Mouse (Mus musculus) brown adipose tissue, adult 24 weeks (tissue): ENCODE measurements around the gene Slc34a3. TPM values are rescaled to one million over a fixed set of nuclear protein-coding genes. Genes with fewer than 3 reads are reported as not detected.

Source experiments
- H3K27ac ChIP-seq: fragments of 200-500 bp; replicated peaks from 2 replicates; pipeline ENCODE4 v1.5.1; 2012; ENCODE audit warnings: low read depth, mild to moderate bottlenecking, low read length
- H3K4me1 ChIP-seq: fragments of 200-500 bp; 2 replicates; pipeline ENCODE4 v1.6.1; 2012; ENCODE audit warnings: low read length, mixed read lengths; ENCODE audit not compliant: control insufficient read depth, insufficient read depth, insufficient read length
- H3K4me3 ChIP-seq: fragments of 200-500 bp; 2 replicates; pipeline ENCODE4 v1.5.1; 2012; ENCODE audit warnings: low read depth, mild to moderate bottlenecking, low read length, moderate library complexity; ENCODE audit not compliant: insufficient read depth
- polyA plus RNA-seq: library from polyadenylated mRNA; stranded (reverse); fragments of >200 nt; gene quantifications from 2 replicates; pipeline ENCODE4 v1.2.4, GENCODE M21; 2012; ENCODE audit not compliant: missing spikeins, insufficient read depth, insufficient read length

The Slc34a3 gene
- polyA plus RNA-seq, 1 experiment: not detected

GRCm38 (mm10) chr2:25197191-25197590, 37.0 kb downstream of the Slc34a3 start:
- H3K4me1 ChIP-seq: peaks cover 22% of the 10 kb centered on the region
- peak overlapping the region; percentile 10 for H3K4me3 ChIP-seq
- peak overlapping the region; percentile 85 for H3K27ac ChIP-seq

DNA sequence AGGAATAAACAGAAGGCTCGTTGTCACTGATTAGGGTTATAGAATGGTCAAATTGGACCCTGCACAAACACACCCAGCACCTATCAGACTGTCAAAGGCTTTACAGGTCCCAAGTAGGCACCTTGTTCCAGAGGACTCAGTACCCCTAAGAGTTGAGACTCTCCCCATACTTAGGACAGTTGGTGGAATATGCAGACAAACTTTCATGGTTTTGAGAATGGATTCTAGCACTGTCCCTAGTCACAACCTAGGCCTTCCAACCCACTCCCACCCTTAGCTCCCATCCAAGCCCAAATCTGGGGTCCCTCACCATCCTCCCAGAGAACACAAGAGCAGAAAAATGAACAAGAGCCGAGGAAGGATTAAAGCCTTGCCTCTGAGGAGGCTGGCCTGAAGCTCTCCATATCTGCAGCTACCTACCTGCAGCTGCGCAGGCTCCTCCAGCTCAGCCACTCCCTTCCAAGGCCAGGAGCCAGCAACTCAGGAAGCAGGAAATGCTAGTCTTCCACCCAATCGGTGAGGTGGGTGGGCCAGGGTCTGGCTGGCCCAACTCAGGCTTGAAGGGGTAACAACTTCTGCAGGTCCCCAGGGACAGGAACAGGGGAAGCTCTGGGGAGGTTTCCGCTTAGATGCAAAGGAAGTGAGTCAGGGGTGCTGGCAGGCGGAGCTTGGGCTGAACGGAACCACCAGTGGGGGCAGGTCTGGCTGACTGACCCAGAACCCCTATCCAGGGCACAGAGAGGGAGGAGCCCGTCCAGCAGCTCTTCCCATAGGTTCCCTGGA, 37.8 kb downstream of the Slc34a3 start, which contains the start of gene Tor4a:
TSS of gene Tor4a (minus strand) at position 715 of the 783 bp plus-strand sequence.
- H3K4me1 ChIP-seq: peaks cover 22% of the 10 kb centered on the region
- H3K4me3 ChIP-seq: peak within 1 kb of the TSS; percentile 63
- H3K27ac ChIP-seq: peak within 1 kb of the TSS; percentile 85

DNA sequence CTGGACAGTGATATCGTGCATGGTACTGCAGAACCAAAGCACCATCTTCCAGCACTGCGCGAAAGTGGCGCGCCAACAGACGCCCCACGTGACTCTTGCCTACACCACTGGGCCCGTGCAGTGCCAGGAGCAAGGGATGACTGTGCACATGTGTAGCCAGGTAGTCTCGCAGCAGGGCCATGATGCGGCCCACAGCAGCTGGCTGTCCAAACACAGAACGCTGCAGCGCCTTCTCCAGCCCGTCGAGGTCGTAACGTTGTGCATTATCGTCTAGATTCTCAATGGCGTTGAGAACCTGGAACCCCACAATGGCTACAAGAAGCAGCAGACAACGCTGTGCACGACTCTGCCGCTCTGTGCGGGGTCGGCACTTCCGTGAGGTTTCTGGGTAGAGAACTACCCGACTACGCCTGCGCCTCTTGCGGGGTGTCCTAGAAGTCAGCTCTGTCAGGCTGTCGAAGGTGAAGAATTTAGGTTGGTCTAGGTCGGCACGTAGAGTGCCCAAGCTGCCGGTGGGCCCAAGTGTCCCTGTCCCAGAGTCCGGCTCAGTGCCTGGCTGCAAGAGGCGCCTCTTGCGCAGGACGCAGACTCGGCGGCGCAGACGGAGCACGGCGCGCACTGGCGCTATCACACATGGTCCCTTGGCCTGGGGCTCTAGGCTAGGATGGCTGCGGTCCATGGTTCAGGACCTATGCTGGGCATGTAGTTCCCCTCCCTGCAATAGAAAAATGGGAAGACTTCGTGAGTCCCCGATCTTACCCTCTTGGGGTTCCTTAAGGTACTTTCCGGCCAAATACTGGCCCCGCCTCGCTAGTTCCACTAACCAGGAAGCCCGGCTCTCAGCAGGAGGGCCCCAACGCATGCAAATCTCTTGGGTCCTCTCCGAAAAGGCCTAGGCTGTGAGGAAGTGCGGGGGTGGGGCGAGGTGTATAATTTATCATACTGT, 38.7 kb downstream of the Slc34a3 start:
- H3K27ac ChIP-seq: peak overlapping the region; percentile 84
- peak overlapping the region; percentile 63 for H3K4me3 ChIP-seq
- H3K4me1 ChIP-seq: peaks cover 22% of the 10 kb centered on the region

- Histone ChIP-seq H3K4me3 (peak overlapping the region; percentile 63), H3K4me1 (peaks cover 22% of the 10 kb centered on the region), H3K27ac (peak overlapping the region; percentile 70; the same call in 1 of the 2 replicates)
Measured at GRCm38 (mm10) chr2:25194486-25195171, 39.5 kb downstream of the Slc34a3 start.

- Histone ChIP-seq H3K27ac (peak overlapping the region; percentile 70), H3K4me3 (0 out of 2 replicates have a peak overlapping the region, but pooled peaks have one; percentile 0), H3K4me1 (peaks cover 22% of the 10 kb centered on the region)
Measured at GRCm38 (mm10) chr2:25194006-25194405, 40.2 kb downstream of the Slc34a3 start.

DNA sequence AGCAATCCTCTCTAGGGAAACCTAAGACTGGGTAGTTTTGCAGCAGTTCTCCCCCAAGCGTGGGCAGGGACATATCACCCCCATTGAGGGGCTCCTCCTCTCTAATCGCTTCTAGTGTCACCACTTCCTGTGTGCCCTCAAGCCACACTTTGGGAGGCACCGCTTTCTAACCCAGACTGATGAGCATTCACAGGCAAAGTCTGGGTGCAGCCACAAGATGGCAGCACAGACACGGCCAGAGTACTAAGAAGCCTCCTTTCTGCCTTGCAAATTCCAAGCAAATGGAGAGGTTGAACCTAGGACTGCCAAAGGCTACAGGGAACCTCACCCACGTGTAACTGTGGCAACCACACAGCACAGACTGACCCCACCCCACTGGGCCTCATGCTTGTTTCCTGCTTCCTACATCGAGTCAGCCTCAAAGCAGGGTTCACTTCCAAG, 40.8 kb downstream of the Slc34a3 start:
- peak overlapping the region; percentile 0; the same call in 1 of the 2 replicates for H3K4me3 ChIP-seq
- peak overlapping the region; percentile 70 for H3K27ac ChIP-seq

GRCm38 (mm10) chr2:25187841-25188240, 46.3 kb downstream of the Slc34a3 start:
- H3K4me3 ChIP-seq: no peak overlapping the region
- no peak overlapping the region for H3K27ac ChIP-seq
- peaks cover 11% of the 10 kb centered on the region for H3K4me1 ChIP-seq

More for the DNA sequence above, 40.8 kb downstream of the Slc34a3 start:
- H3K4me1 ChIP-seq: peaks cover 21% of the 10 kb centered on the region

GRCm38 (mm10) chr2:25186575-25186930, 47.6 kb downstream of the Slc34a3 start:
- H3K27ac ChIP-seq: no peak overlapping the region
- peaks cover 11% of the 10 kb centered on the region for H3K4me1 ChIP-seq
- no peak overlapping the region for H3K4me3 ChIP-seq

- H3K27ac ChIP-seq: peak overlapping the region; percentile 64
- H3K4me3 ChIP-seq: peak overlapping the region; percentile 55
- H3K4me1 ChIP-seq: peaks cover 11% of the 10 kb centered on the region
Measured at GRCm38 (mm10) chr2:25185625-25186574, 48.3 kb downstream of the Slc34a3 start.

GRCm38 (mm10) chr2:25184496-25184895, 49.7 kb downstream of the Slc34a3 start:
- Histone ChIP-seq H3K4me1 (peaks cover 11% of the 10 kb centered on the region), H3K27ac (peak overlapping the region; percentile 64; the same call in 1 of the 2 replicates), H3K4me3 (no peak overlapping the region)

GRCm38 (mm10) chr2:25183336-25183735, 50.8 kb downstream of the Slc34a3 start:
- Histone ChIP-seq H3K27ac (peak overlapping the region; percentile 26), H3K4me1 (peaks cover 16% of the 10 kb centered on the region), H3K4me3 (peak overlapping the region; percentile 40)

- no peak overlapping the region for H3K27ac ChIP-seq
- H3K4me3 ChIP-seq: peak overlapping the region; percentile 58
- peaks cover 16% of the 10 kb centered on the region for H3K4me1 ChIP-seq
Measured at GRCm38 (mm10) chr2:25182664-25183063, 51.5 kb downstream of the Slc34a3 start.

DNA sequence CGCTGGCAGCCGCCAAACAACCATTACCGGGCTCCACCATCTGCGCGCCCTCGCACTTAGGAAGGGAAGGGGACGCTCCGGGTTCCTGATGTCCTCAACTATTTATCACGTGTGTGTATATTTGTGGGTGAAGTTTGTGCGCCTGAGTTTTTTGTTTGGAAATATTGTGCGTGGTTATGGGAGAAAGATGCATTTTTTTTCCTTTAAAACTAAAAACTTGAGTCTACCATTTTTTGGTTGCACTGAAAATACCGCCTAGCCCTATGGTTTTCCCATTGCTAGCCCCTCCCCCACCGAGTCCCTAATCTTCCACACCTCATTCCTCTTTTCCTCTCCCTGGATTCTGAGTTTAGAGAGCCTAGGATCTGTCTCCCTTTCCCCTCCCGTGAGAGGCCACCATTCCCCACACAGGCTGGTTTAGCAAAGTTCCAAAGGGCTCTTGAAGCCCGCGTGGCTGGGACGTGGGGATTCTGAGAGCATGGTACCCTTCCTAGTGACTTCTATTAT, 52.2 kb downstream of the Slc34a3 start:
- Histone ChIP-seq H3K4me3 (peak overlapping the region; percentile 64), H3K4me1 (peaks cover 19% of the 10 kb centered on the region), H3K27ac (peak overlapping the region; percentile 62)
